Mouse (Mus musculus) E14TG2a.4 (cell line): Measurements from ENCODE around the gene Mau2.

Experiments used
- CTCF ChIP-seq: conservative IDR thresholded peaks from 2 replicates; pipeline ENCODE4 v1.5.1; 2014; ENCODE audit warnings: low read length
- NANOG ChIP-seq: IDR thresholded peaks from 2 replicates; pipeline ENCODE4 v1.6.1; 2014; ENCODE audit warnings: borderline replicate concordance, low read length, mixed read lengths
- POU5F1 ChIP-seq: IDR thresholded peaks from 2 replicates; pipeline ENCODE4 v1.6.1; 2014; ENCODE audit warnings: low read length, borderline replicate concordance

- TF ChIP-seq CTCF (no peak), NANOG (no peak), POU5F1 (no peak)
Observed at GRCm38 (mm10) chr8:70072441-70073069, 30.0 kb upstream of the Mau2 start, which contains the start of gene Tm6sf2.
